Mouse (Mus musculus): ENCODE measurements at regions not wholly inside any gene's neighbourhood (a gene's known extent, or its start where the extent isn't known, plus 50 kb on each side); places are given as distances from the start of the nearest gene placed in this dataset.
A peak's percentile ranks its signal among the peaks of the same experiment; 100 is the strongest.

DNA sequence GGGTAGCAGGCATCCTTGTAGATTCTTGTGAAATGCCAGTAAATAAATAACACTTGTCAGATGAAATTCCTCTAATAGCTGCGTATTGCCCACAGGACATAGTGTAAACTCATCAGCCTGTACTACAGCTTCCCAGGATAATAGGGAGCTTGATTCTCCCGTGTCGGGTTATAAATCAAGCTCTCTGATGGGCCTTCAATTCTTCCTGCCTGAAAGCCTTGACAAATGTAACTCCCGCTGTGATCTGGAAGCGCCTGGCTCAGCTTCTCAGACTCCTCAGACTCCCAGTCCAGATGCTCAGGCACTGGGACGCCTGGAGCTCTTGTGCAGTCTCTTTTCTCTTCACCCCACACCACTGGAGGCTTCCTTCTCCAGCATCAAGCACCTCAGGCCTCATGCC lies 151.3 kb downstream of the Fam76b start:
- DNase-seq (ENCODE audit: low spot score in 2 of 2), result no peak

DNA sequence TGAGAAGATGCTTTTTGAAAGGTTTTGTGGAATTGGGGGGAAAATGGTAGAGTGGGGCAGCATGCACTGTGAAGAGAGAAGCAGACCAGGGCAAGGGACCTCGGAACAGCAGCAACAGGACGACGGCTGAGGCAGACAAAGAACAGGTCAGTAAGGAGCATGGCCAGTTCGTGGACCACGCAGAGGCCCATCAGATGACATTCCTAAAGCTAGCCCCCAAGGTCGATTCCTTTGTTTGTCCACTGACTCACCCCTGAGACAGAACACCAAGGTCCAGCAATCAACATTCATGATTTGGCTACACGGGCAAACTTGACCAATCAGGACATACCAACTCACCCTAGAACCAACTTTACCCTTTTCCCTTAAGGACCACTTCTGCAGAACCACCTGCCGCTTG lies 160.0 kb downstream of the Fam76b start:
- no peak for DNase-seq (ENCODE audit: low spot score in 2 of 2)

DNA sequence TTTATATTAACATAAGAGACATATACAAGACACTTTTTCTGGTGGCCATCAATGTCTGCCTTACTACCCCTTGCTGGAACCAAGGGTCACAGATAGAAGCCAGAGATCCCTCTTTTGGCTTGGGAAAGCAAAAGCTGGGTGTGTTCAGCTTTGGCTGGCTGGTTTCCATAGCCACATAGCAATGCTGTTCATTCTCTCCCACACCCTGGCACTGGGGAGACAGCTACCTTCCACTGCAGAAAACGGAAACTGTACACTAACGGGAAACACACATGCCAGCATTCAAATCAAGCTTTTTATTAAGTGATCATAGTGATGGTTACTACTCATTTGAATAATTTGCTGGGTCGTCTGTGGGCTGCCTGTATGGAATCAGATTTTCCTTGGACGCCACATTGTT lies 161.4 kb downstream of the Fam76b start:
- no peak for DNase-seq (ENCODE audit: low spot score in 2 of 2)

DNA sequence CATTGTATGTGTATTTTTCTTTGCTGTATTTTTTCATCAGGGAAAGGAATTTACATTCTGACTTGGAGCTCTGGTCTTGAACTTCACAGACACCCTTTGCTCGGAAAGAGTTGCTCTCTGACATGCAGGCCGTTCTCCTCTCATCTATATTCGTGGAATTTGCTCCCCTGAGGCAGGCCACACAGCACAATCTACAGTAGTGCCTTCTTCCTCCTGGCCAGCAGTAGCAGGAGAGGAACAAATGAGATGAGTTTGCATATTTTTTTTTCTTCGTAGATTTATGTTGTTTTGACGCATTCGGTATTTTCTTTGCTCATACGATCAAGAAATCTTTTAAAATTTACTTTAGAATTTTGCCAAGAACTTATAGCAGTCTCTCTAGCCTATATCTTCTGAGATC lies 163.4 kb downstream of the Fam76b start:
- DNase-seq (ENCODE audit: low spot score in 2 of 2), result no peak

DNA sequence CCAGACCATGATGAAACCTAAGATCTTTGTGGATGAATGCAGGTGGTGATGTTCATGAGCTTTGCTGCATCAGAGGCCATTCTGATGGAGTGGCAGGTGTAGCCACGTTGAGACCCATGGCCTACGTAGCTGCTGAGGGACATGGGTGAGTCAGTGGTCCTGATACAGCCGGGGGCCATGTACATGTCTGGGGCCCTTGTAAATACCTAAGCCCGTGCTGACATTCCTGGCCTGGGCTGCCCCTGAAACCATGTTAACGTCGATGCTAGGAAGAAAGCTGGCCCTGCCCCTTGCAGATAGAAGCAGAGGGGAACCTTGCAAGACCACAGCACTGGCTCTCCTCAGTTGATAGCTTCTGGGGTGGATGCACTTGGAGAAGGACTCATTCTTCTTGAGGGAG lies 165.2 kb downstream of the Fam76b start:
- DNase-seq (ENCODE audit: low spot score in 2 of 2), result no peak

DNA sequence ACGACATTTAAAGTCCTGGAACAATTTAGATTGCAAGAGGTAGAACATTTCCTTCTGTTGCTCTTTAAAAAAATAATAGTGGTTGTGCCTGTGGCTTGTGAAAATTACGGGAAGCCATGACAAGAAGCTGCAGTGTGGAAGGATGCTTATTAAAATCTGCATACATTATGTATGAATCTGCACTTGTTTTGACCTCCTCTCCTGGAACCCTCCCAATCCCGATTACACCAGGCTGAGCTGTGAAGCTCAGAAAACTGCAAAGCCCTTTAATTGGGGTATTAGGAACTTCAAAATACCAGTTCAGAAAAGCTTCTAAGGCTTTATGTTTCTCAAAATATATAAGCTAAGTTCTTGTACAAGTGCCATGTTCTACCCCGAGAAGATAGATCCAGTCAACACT lies 171.8 kb downstream of the Fam76b start:
- no peak for DNase-seq (ENCODE audit: low spot score in 2 of 2)

DNA sequence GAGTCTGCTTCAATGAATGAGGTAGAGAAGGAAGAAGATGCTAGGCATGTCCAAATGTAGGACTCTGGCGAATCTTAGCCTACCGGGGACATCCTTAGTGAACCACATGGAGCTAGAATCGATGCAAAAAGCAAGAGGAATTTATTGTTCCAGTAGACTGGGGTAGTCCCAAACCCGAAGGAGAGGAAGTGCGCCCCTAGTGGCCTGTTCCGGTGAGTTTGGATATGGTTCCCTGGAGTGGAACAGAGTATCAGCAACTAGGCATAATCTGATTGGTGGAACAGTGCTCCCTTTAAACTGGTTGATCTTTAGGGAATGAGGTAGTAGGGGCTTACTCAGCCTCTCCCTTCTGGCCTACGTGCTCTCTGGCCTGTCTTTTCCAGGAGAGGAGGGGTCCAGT lies 174.0 kb downstream of the Fam76b start:
- DNase-seq (ENCODE audit: low spot score in 2 of 2), result no peak

DNA sequence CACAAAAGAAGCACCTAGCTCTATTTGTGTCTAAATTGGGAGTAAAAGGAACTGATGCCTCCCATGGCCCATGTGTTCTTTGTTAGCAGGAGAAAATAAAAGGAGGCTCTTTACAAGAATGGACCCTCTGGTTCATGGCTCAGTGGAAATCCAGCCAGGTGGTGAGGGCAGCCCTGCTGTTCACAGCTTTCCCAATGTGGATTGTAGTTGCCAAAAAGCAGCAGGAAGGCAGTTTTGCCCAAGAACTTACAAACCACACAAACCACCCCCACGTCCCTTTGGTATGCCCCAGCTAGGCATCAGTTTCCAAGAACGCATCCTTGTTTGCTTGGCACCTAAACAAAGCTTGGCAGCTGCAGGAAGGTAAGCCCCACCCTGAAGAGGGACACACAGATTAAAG lies 174.7 kb downstream of the Fam76b start:
- no peak for DNase-seq (ENCODE audit: low spot score in 2 of 2)

DNA sequence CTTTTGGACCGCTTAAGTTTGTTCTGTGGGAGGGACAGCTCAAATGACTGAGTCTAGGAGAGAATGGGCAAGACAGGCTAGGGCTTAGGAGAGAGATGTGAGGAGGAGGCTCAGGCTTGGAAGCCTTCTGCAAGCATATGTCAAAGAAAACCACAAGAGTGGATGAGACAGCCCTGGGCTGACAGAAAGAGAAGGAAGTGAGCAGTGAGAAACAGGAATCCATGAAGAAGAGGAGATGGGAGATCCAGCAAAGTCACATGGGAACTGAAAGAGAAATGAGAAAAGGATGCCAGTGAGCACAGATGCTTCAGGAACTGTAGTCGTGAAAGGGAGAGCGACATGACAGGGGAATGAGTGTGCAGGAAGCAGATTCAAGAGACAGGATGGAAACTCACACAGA lies 175.6 kb downstream of the Fam76b start:
- DNase-seq (ENCODE audit: low spot score in 2 of 2), result no peak

DNA sequence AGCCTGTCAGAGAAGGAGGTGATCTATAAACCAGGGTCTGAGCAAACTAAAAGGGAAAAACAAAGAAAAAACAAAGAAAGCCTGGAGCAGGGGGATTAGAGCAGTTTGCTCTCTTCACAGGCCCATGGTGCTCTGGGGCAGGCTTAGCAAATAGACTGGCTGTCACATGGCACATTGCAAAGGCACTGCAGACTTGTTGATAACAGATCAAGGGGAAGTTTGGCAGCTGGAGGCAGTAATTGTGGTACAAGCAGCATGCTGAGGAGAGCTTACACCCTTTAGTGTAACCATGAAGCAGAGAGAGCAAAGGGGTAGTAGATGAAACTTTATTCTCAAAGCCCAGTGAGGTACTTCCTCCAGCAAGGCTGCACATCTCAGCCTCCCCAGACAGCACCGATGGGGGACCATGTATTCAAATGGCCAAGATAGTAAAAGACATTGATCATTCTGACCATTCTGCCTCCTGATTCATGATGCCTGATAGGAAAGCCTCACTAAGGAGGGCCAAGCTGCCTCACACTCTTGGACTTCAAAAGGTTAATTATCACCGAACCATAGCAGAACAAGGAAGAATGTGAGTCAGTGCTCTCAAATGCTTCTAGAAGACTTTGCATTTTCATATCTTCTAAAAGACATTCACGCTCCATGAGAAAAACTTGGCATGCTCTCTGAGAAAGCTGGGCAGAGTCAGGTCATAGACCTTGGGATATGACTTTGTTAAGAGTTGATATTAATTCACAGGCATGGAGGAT lies 178.9 kb downstream of the Fam76b start:
- no peak for DNase-seq (ENCODE audit: low spot score in 2 of 2)

DNA sequence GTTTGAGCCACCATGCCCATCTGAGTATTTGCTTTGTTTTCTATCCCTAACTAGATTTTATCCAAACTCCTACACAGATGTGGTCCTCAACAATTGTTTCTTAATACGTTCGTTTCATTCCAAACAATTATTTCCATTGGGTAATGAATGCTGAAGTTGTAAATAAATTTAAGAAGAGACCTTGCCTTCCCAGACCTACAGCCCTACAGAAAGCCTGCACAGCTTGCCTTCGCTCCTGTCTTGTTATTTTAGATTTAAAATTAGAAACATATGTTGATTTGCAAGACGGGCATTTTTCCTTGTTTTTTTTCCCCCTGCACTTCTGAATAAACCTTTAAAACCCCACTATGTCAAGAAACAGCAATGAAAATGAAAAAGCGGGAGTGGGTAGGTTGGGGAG lies 181.9 kb downstream of the Fam76b start:
- DNase-seq (ENCODE audit: low spot score in 2 of 2), result no peak

DNA sequence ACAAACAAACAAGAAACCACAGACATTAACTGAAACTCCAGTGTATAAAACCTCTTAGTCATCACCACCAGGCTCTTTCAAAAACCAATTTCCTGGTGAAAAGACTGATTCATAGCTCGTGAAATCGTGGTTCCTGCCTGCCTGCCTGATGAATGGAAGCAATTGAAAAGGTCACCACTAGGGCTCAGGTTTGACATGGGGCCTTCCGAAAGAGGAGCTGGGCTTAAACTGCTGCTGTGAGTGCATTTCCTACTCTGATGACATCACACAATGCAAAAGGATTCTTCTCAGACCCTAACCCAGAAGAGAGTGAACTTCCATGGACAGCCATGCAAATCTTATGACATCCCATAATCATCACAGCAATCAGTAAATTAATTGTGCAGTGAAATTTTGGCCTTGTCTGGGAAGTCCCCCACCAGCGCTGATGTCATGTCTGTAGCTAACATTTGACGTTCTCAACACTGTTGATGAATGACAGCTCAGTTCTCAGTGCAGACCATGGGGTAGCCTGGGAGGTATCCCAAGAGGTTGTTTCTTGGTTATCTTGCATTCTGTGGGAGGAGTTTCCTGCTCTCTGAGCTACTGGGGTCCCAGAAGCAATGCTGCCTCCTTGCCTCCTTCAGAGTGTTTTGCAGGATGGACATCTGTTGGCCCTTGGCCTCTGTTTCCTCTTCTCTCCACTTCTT lies 182.9 kb downstream of the Fam76b start:
- no peak for DNase-seq (ENCODE audit: low spot score in 2 of 2)

DNA sequence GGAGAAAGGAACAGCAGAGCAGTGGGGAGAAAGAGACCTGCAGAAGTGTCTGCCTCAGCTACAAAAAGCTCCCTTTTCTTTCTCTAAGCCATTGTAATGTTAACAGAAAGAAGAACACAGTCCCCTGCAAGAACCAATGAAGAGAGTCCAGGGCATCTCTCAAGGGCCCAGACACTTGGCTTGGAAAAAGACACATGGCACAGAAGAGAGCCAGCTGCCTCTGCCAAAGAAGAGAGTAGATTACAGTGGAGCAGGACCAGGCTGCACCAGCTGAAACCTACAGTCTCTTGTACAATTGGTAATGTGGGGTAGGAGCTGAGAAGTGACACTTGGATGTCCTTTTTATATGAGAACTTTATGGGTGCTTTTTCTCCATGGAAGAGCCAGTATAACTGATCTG lies 196.7 kb downstream of the Fam76b start:
- peak in 1 of 2 experiments; percentile 8 for DNase-seq (ENCODE audit: low spot score in 2 of 2)

DNA sequence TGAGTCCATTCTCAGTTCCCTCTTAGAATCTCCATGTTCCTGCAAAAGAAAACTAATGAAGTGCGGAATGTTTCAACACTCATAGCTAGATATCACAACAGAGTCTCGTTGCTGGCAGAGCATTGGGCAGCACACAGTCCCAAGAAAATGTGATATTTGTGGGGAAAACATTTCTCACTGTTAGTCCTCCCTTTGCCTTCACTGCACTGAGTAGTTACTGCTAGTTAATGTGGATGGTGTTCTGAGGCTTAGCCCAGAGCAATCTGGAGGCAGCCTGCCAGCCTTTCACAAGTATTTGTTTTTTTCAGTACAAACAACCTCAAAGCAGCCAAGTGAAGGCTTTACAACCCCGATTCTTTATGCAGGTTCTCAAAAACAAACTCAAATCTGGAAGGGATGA lies 197.2 kb downstream of the Fam76b start:
- DNase-seq (ENCODE audit: low spot score in 2 of 2), result no peak

DNA sequence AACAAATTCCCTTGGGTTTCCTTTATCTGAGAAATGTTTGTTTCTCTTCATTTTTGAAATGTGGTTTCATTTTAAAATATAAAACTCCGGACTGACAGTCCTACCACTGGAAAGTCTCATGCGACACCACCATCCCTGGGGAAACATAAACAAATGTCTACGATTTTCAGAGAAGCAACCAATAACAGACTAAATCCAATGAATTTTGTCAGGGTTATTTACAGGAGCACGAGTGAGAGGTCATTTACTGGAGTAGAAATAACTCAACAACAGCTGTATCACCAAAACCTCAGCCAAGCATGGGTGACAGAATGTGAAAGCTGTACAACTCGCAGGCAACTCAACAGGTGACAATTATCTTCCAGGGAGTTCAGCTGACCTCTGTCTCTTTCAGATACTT lies 200.5 kb downstream of the Fam76b start:
- no peak for DNase-seq (ENCODE audit: low spot score in 2 of 2)

DNA sequence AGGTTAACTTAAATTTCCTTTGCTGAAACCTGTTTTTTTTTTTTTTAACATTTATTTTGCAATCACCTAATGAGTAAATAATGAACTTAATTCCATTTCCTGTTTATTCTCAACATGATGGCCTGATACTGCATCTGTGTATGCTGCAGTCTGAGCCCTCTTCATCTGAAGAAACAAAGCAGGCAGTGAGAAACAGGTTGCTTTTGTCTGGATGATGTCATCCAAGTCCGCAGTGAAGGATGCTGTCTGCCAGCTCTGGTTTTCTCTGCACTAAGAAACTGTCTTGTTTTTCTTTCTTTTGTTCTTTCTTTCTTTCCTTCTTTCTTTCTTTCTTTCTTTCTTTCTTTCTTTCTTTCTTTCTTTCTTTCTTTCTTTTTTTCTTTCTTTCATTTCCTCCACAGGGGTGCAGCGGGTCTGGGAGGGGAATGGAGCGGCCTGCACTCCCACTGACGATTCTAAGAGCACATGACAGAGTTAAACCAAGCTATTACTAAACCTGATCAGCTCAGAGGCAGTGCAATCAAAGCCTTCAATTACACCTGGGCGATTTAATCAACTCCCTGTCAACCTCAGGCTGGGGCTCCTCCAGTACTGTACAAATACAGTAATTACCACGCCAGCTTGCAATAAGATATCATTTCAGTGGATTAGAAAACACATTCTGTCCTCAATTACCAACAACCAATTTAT lies 204.0 kb downstream of the Fam76b start:
- DNase-seq (ENCODE audit: low spot score in 2 of 2), result no peak

DNA sequence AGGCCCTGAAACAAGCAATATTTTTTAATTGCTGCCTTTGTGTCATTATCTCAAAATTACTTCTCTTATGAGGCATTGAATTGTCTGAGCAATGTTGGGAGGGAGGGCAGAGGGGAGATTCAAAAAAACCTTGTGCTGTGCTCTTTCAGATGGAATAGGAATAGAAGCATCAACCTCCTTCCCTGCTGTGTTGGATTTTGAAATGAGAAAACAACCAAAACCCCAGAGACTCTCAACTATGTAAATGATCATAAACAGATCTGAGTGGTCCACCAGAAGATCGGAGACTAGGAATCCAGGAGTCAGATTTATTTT lies 204.5 kb downstream of the Fam76b start:
- DNase-seq (ENCODE audit: low spot score in 2 of 2), result no peak

DNA sequence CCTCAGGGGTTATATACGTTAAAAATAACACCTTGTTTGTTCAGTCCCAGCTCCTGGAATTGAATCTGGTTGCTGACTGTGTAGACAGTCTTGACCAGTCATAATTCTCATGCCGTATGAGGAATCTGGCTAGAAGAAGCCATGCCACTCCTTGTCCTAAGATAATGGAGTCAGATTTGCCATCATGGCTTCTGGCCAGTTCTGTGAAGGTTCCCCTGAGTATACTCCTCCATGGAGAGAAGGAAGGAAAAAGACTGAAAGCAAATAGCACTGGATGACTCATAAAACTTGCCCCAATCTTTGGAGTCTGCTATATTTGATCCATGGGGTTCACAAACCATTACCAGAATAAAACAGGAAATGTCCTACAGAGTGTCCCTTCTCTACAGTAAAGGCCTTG lies 208.0 kb downstream of the Fam76b start:
- no peak for DNase-seq (ENCODE audit: low spot score in 2 of 2)

DNA sequence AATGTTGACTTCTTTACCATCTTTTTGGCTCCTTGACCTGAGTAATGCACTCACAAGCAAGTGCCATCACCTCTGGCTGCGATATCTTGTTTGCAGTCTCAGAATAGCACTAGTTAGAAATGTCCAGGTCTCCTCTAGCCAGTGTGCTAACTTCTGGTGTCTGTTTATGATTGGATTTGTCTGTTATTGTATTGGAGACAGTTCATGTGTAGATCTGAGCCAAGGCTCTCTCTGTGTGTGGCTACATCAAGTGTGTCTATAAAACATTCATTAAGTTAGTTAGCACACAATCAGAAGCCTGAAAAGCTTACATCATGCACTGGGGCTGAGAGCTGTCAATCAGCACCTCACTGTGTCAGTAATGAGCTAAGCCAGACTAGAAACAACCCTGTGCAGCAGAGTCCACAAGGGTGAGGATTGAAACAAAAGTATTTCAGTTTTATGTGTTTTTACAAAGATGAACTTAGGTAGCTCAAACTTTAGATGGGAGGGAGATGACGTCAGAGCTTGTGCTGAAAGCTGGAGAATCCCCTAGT lies 214.5 kb downstream of the Fam76b start:
- no peak for DNase-seq (ENCODE audit: low spot score in 2 of 2)

DNA sequence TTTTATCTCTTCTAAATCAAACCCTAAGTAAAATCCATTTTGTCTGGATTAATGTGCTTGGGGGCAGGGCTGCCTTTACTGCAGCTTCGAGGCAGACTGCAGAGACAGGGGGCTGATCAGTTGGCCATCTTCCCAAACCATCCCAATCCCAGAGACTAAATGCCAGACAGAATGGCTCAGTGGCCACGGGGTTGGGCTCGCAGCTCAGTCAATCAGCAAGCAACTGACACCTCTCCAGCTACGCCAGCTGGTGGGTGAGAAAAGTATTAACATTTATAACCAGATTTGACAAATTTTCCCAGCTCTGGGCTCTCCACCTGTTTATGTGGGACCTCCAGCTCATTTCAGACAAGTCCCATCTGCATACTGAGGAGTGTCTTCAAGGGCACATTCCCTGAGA lies 220.7 kb downstream of the Fam76b start:
- no peak for DNase-seq (ENCODE audit: low spot score in 2 of 2)

DNA sequence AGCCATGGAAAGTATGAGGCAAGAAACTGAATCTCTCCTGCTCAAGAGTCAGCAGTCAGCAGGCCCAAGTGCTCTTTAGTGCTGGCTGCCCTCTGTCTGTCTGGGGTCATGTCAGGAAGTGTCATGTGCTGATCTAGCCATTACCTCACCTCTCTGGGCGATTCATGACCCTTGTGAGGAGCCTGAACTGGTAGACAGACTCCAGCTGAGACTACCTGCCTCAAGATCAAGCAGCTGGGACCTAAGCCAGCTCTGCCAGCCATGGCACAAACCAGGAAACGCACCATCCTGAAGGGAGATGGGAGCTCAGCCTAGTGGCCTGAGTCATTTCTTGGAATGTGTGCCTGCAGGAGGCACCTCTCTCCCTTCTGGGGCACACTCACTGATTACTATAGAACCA lies 221.2 kb upstream of the Sesn3 start:
- DNase-seq (ENCODE audit: low spot score in 2 of 2), result peak in 1 of 2 experiments; percentile 13

DNA sequence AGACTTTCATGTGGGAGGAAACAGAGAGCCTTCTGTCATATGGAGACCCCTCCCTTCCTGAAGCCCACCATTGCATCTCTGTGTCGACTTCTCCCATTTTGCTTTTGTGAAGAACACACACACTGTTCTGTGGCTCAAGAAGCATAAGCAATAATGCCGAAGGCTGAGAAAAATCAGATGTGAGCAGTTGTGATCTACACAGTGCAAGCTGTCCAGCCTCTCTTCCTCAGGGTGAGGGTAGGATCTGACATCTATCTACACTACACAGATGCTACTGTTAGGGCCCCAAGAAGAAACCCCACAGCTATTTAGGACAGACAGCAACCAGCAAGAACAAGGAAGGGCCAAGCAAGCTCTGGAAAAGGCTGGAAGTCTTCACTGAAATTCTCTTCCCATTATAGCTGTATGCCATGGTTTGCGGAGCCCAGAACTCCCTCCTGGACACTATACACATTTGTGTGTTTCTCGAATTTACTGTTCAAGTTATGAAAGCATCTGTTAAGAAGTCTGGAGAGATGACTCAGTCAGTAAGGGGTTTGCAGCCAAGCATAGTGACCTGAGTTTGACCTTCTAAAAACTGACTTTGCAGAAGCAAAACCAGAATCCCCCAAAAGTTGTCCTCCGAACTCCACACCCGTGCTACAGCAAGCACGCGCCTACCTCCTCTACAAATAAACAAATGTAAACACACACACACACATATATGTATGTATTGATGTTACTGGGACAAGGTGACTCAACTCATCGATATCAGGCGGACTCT lies 218.3 kb upstream of the Sesn3 start:
- DNase-seq (ENCODE audit: low spot score in 2 of 2), result no peak
